Mouse (Mus musculus) hindbrain, embryonic 14.5 days (tissue): ENCODE measurements around the gene Csnk1g1. TPM values are rescaled to one million over a fixed set of nuclear protein-coding genes. Genes with fewer than 3 reads are reported as not detected.

Experiments used
- ATAC-seq: fragments of 200-750 bp; cut with Nextera tagmentation; 2 replicates; pipeline ENCODE4 v1.8.0; 2017; ENCODE audit warnings: moderate number of reproducible peaks, mild to moderate bottlenecking, moderate TSS enrichment, moderate library complexity; ENCODE audit not compliant: low FRiP score
- DNase-seq: peaks from one replicate; pipeline ENCODE4 v3.0.0-alpha.2; 2015; ENCODE audit warnings: low spot score
- H3K27ac ChIP-seq: fragments of 300-500 bp; sonication (generic); 2 replicates; pipeline ENCODE4 v1.5.1; 2014; ENCODE audit warnings: mild to moderate bottlenecking, moderate library complexity
- H3K27me3 ChIP-seq: fragments of 300-500 bp; sonication (generic); 2 replicates; pipeline ENCODE4 v1.6.1; 2014; ENCODE audit warnings: mild to moderate bottlenecking, low read length, mixed read lengths; ENCODE audit not compliant: control insufficient read depth, insufficient read depth
- H3K36me3 ChIP-seq: fragments of 300-500 bp; sonication (generic); replicated peaks from 2 replicates; pipeline ENCODE4 v1.6.1; 2014; ENCODE audit not compliant: control insufficient read depth, insufficient read depth
- H3K4me1 ChIP-seq: fragments of 300-500 bp; sonication (generic); replicated peaks from 2 replicates; pipeline ENCODE4 v1.6.1; 2014; ENCODE audit warnings: antibody characterized with exemption, low read length, mixed read lengths; ENCODE audit not compliant: control insufficient read depth, insufficient read depth
- H3K4me2 ChIP-seq: fragments of 300-500 bp; sonication (generic); replicated peaks from 2 replicates; pipeline ENCODE4 v1.6.1; 2014; ENCODE audit warnings: mild to moderate bottlenecking, moderate library complexity
- H3K4me3 ChIP-seq: fragments of 300-500 bp; sonication (generic); replicated peaks from 2 replicates; pipeline ENCODE4 v1.5.1; 2014; ENCODE audit warnings: mild to moderate bottlenecking, low read length
- H3K9ac ChIP-seq: fragments of 300-500 bp; sonication (generic); 2 replicates; pipeline ENCODE4 v1.6.1; 2014
- H3K9me3 ChIP-seq: fragments of 300-500 bp; sonication (generic); 2 replicates; pipeline ENCODE4 v1.6.1; 2016; ENCODE audit warnings: low read length; ENCODE audit not compliant: control insufficient read depth
- WGBS: fragments of 180-500 bp; shearing (Covaris S2); extraction: QIAGEN DNeasy Blood & Tissue Kit; methylation state at CpG from one replicate; pipeline ENCODE4 v1.1.7; 2014; 5-methylcytosine and 5-hydroxymethylcytosine counted together
- polyA plus RNA-seq: library from polyadenylated mRNA; unstranded; fragments of >200 nt; fragmentation: Nextera tagmentation; extraction: Ambion mirVana; gene quantifications from 2 replicates; pipeline ENCODE4 v1.2.1, GENCODE M21; 2014

The Csnk1g1 gene
- polyA plus RNA-seq, 1 experiment from 2014 or later: 28.9 TPM

DNA sequence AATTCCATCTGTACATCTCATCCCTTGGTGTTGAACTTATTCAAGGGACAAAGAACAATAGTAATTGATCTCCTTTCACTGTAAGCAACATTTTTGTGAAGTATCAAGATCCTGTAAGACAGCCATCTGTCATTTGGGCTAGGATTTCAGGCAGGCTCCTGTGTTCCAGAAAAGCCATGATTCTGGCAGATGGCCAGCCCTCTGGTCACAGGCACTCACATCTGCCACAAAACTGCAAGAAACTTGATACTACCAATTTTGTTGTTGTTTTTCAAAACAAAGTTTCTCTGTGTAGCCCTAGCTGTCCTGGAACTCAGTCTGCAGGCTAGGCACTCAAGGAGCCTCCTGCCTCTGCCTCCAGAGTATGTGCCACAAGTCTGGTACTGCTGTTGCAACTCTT, 67.2 kb downstream of the Csnk1g1 start:
- no peak overlapping the region for H3K27ac ChIP-seq
- no peak for DNase-seq
- ATAC-seq: no peak
- H3K9me3 ChIP-seq: no peaks in the 10 kb centered on the region
- no peaks in the 10 kb centered on the region for H3K36me3 ChIP-seq
- no peaks in the 10 kb centered on the region for H3K4me1 ChIP-seq
- no peaks in the 10 kb centered on the region for H3K27me3 ChIP-seq
- no peak overlapping the region for H3K4me3 ChIP-seq
- H3K9ac ChIP-seq: no peak overlapping the region
- H3K4me2 ChIP-seq: no peak overlapping the region

DNA sequence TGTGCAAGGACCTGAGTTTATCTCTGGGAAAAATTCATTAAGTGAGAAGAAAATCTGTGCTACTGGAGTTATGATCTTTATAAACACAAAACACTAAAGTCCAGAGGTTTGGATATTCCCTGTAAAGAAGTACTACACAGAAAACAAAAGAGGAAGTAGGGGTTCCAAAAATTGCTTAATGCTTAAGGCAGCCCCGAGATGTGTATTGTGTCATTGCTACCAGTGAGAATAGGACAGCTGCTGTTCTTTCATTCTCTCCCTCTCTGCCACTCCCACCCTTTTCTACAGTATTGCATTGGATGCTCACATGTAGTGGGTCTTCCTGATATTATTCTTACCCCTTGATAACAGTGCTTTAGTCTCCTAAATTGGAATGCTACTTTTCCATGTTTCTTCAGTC, 74.1 kb downstream of the Csnk1g1 start:
- H3K9ac ChIP-seq: no peak overlapping the region
- 64% methylated on average over 1 of the region's 1 CpGs for WGBS
- H3K4me3 ChIP-seq: no peak overlapping the region
- DNase-seq: no peak
- no peak overlapping the region for H3K27ac ChIP-seq
- H3K9me3 ChIP-seq: no peaks in the 10 kb centered on the region
- no peaks in the 10 kb centered on the region for H3K36me3 ChIP-seq
- no peak overlapping the region for H3K4me2 ChIP-seq
- no peaks in the 10 kb centered on the region for H3K27me3 ChIP-seq
- H3K4me1 ChIP-seq: no peaks in the 10 kb centered on the region
- no peak for ATAC-seq

DNA sequence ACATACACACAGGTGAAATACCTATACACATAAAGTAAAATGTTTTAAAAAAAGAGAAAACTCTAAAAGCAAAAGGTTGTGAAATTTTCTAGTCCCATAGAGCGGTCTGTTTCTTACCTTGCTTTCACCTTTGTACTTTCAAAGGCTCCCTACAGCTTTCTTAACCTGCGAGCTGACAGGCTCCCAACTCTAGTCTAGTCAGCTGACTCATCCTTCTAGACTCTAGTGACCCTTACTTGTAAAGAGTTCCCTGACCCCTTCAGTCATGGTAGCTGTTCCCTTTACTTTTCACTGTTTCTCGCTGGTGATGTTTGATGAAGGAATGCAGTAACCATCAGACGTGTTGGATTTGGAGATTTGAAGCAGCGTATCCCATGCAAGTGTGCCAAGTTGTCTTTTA, 78.3 kb downstream of the Csnk1g1 start:
- H3K9ac ChIP-seq: no peak overlapping the region
- 86% methylated on average over 5 of the region's 5 CpGs for WGBS
- ATAC-seq (no peak), DNase-seq (no peak)
- no peak overlapping the region for H3K27ac ChIP-seq
- no peak overlapping the region for H3K4me2 ChIP-seq
- no peaks in the 10 kb centered on the region for H3K4me1 ChIP-seq
- H3K36me3 ChIP-seq: no peaks in the 10 kb centered on the region
- no peaks in the 10 kb centered on the region for H3K9me3 ChIP-seq
- no peaks in the 10 kb centered on the region for H3K27me3 ChIP-seq
- H3K4me3 ChIP-seq: no peak overlapping the region

DNA sequence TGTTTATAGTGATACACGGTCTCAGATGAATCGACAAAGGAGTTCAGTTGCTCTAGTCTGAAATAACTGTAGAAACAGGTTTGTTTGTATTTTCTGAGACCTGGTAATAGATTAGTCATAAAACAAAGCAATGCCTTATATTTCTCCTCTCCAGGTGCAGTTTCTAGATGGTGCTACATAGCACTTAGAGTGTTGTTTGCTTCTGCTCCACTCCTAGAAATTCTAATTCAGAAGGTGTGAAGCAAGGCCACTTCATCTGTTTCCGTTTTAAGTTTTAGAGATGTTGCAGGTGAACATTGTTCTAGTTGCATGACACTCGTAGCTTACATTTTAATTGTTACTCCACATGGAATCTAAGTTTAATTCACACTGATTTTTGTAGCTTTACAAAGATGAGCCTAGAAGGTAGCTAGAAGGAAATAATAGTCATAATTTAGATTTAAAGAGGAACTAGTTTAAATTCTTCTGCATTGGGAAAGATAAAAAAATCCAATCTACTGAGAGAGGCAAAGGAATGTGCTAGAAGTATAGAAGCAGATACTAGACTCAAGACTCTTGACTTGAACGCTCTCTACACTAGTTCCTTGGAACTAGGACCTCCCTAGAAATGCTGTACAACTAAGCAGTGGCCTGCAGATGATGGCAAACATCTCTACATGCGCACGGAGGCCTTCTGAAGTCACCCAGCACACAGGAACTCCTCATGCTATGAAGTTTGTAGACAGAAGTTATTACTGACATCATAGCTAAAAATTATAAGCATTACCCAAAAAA, 87.1 kb downstream of the Csnk1g1 start:
- Histone ChIP-seq H3K27me3 (no peaks in the 10 kb centered on the region), H3K4me3 (no peak overlapping the region), H3K9me3 (no peaks in the 10 kb centered on the region), H3K4me2 (no peak overlapping the region), H3K36me3 (no peaks in the 10 kb centered on the region), H3K9ac (no peak overlapping the region), H3K27ac (no peak overlapping the region), H3K4me1 (no peaks in the 10 kb centered on the region)
- ATAC-seq (no peak), DNase-seq (no peak)
- WGBS: 95% methylated on average over 7 of the region's 7 CpGs

DNA sequence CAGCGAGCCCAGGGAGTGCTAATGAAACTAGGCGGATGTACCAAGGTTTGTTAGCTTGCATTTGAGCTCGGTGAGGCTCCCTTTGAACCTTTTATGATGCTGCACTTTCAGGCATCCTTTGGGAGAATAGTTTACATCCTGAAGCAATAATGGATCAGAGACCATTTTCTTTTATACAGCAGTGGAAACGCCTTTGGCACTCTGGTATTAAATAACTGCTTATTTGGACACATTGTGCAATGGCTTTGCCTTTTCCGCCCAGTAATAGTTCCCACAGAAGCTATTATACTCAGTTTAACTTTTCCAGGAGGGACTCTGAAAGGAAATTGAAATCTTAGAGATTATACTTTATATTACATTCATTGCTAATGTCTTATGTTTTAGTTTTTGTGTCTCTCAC, 90.2 kb downstream of the Csnk1g1 start:
- Histone ChIP-seq H3K4me3 (no peak overlapping the region), H3K9me3 (no peaks in the 10 kb centered on the region), H3K36me3 (peaks cover 17% of the 10 kb centered on the region), H3K27ac (no peak overlapping the region), H3K4me2 (no peak overlapping the region), H3K4me1 (no peaks in the 10 kb centered on the region), H3K27me3 (no peaks in the 10 kb centered on the region), H3K9ac (no peak overlapping the region)
- DNase-seq (no peak), ATAC-seq (no peak)
- 60% methylated on average over 5 of the region's 5 CpGs for WGBS

DNA sequence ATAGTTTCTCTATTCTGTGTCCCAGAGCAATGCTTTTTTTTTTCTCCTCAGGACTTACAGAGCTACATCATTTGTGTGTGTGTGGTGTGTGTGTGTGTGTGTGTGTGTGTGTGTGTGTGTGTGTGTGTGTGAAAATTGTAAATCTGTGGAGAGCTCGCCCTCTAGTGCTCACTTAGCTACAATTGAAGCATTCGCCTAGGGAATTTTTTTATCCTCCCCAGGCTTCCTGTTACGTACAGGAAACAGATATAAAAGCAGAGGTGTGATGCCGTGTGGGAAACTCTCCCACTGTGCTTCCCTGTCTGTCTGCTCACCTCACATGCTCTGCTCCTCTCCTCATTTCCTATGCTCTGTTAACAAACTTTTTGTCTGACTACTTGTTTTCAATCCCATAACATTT, 95.7 kb downstream of the Csnk1g1 start:
- H3K27ac ChIP-seq: no peak overlapping the region
- no peak overlapping the region for H3K4me2 ChIP-seq
- H3K36me3 ChIP-seq: peaks cover 32% of the 10 kb centered on the region
- H3K4me3 ChIP-seq: no peak overlapping the region
- H3K27me3 ChIP-seq: no peaks in the 10 kb centered on the region
- WGBS: 48% methylated on average over 4 of the region's 4 CpGs
- H3K4me1 ChIP-seq: no peaks in the 10 kb centered on the region
- H3K9ac ChIP-seq: no peak overlapping the region
- ATAC-seq (no peak), DNase-seq (peak; percentile 52)
- no peaks in the 10 kb centered on the region for H3K9me3 ChIP-seq

DNA sequence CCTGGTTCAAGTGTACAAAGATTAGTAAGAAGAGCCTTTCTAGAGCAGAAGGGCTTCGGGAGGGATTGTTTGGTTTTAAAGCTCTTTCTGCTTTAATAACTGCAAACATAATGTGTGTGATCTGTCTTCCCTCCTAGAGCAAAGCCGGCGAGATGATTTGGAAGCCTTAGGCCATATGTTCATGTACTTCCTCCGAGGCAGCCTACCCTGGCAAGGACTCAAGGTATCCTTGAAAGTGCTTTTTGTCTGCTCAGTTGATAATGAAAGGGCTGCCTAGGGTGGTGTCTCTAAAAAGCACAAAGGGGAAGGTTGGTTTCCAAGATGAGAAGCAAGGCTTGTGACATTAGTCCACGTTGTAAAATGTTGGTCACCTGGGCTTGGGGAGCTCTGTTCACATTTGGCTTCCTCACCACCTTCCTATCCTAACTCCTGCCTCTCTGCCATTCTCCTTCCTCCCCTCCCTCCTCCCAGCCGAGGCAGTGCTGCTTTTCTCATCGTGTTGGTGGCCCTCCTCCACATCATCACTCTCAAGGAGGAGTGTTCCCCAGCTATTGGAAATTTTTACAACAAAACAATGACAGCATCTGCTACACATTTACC, 99.0 kb downstream of the Csnk1g1 start:
- no peaks in the 10 kb centered on the region for H3K4me1 ChIP-seq
- H3K9ac ChIP-seq: no peak overlapping the region
- H3K27me3 ChIP-seq: no peaks in the 10 kb centered on the region
- H3K4me3 ChIP-seq: no peak overlapping the region
- no peak for ATAC-seq
- no peak overlapping the region for H3K27ac ChIP-seq
- H3K9me3 ChIP-seq: no peaks in the 10 kb centered on the region
- H3K4me2 ChIP-seq: no peak overlapping the region
- H3K36me3 ChIP-seq: peaks cover 35% of the 10 kb centered on the region
- DNase-seq: no peak
- 78% methylated on average over 7 of the region's 7 CpGs for WGBS

DNA sequence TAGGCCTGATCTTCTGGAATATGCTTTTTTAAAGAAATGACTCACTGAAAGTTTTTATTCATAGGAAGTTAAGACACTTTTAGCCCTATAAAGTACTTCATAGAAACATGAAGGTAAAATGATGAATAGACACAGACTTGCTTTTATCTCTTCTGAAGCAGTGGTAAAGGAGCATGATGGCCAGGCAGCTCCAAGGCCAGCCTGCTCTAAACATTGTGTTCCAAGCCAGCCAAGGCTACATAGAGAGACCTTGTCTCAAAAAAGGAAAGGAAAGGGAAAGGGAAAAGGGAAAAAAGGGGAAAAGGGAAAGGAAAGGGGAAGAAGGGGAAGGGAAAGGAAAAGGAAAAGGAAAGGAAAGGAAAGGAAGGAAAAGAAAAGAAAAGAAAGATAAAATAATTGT, 111.9 kb downstream of the Csnk1g1 start:
- Histone ChIP-seq H3K9ac (no peak overlapping the region), H3K27me3 (no peaks in the 10 kb centered on the region), H3K27ac (no peak overlapping the region), H3K4me1 (no peaks in the 10 kb centered on the region), H3K4me3 (no peak overlapping the region), H3K4me2 (no peak overlapping the region), H3K9me3 (no peaks in the 10 kb centered on the region), H3K36me3 (peaks cover 20% of the 10 kb centered on the region)
- ATAC-seq (no peak), DNase-seq (no peak)

DNA sequence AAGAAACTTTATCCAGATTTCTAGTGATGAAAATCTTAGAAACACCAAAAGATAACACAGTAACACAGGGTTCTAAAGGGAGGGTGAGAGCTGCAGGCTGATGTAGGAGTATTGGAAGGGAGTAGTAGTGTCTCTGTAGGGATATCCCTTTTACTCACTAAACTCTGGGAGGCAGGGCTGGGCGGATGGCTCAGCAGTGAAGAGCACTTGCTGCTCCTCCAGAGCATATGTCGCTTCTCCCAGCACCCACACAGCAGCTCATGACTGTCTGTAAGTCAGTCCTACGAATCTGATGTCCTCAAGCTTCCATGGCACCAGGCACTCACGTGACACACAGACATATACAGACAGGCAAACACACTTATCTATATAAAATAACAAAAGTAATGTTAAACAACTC, 129.4 kb downstream of the Csnk1g1 start:
- no peak for DNase-seq
- ATAC-seq: no peak
- H3K4me2 ChIP-seq: no peak overlapping the region
- H3K4me3 ChIP-seq: no peak overlapping the region
- H3K9me3 ChIP-seq: no peaks in the 10 kb centered on the region
- no peaks in the 10 kb centered on the region for H3K27me3 ChIP-seq
- no peaks in the 10 kb centered on the region for H3K4me1 ChIP-seq
- WGBS: 91% methylated on average over 4 of the region's 4 CpGs
- H3K36me3 ChIP-seq: peaks cover 59% of the 10 kb centered on the region
- H3K27ac ChIP-seq: no peak overlapping the region
- H3K9ac ChIP-seq: no peak overlapping the region

DNA sequence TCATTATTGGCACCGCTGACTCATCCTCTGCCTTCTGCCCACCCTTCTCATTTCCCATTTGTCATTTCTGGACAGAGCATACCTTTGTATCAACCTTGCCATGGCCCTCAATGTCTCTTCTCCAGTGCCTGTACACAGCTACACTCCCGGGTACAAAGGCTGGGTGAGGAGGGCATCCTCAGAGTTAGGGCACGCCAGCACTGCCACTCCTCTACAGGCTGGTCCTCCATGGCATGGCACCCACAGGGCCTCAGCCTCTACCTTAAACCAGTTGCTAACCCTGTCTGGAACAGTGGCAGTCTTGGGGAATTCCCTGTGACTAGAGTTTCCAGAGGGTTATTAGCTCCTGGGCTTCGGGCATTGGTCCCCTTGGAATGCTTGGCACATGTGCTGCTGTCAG, 129.9 kb downstream of the Csnk1g1 start:
- Histone ChIP-seq H3K27ac (no peak overlapping the region), H3K4me1 (no peaks in the 10 kb centered on the region), H3K36me3 (peaks cover 54% of the 10 kb centered on the region), H3K9ac (no peak overlapping the region), H3K9me3 (no peaks in the 10 kb centered on the region), H3K4me2 (no peak overlapping the region), H3K4me3 (no peak overlapping the region), H3K27me3 (no peaks in the 10 kb centered on the region)
- 94% methylated on average over 4 of the region's 4 CpGs for WGBS
- ATAC-seq (no peak), DNase-seq (no peak)
